Mouse (Mus musculus): ENCODE measurements at regions not wholly inside any gene's neighbourhood (a gene's known extent, or its start where the extent isn't known, plus 50 kb on each side); places are given as distances from the start of the nearest gene placed in this dataset.

DNA sequence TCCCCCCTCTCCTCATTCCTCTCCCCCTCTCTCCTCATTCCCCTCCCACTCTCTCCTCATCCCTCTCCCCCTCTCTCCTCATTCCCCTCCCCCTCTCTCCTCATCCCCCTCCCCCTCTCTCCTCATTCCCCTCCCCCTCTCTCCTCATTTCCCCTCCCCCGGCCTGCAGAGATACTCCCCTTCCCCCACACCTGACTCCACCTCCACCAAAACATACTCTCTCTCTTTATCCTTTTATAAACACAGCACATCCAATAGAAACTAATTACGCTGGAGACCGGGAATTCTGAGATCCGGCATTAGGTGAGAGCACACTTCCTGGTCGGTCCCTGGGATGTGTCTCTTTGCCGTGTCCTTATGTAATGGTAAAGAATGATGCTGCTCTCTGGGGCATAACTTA is 54.8 kb downstream of the H2al2a start:
- TF ChIP-seq CTCF (IDR thresholded peaks at IDR 0.05; ENCODE audit: low read depth, low read length), result no peak
- TF ChIP-seq POLR2A (IDR thresholded peaks at IDR 0.05; ENCODE audit: extremely low read depth, insufficient read depth, low read length), result no peak
